Mouse (Mus musculus) olfactory bulb, adult 2 months (tissue): Measurements from ENCODE around the gene Dvl2. TPM values are rescaled to one million over a fixed set of nuclear protein-coding genes. Genes with fewer than 3 reads are reported as not detected.
"Not testable (repeated sequence)": the region's sequence is repeated elsewhere in the genome, so short reads cannot be mapped to it uniquely, and the experiment has no call there.

ENCODE experiments used
- H3K27ac ChIP-seq: fragments of 200-500 bp; 2 replicates; pipeline ENCODE4 v1.5.1; 2012; ENCODE audit warnings: low read depth, low read length; ENCODE audit not compliant: insufficient read depth
- H3K4me1 ChIP-seq: fragments of 200-500 bp; 2 replicates; pipeline ENCODE4 v1.6.1; 2012; ENCODE audit warnings: low read length; ENCODE audit not compliant: control insufficient read depth, insufficient read depth
- H3K4me3 ChIP-seq: fragments of 200-500 bp; 2 replicates; pipeline ENCODE4 v1.5.1; 2012; ENCODE audit warnings: mild to moderate bottlenecking, low read depth, low read length, moderate library complexity; ENCODE audit not compliant: insufficient read depth
- CTCF ChIP-seq: fragments of 200-500 bp; IDR thresholded peaks from 2 replicates; pipeline ENCODE4 v1.5.1; 2012; ENCODE audit warnings: low read depth, mild to moderate bottlenecking, low read length, moderate library complexity; ENCODE audit not compliant: insufficient read depth
- POLR2A ChIP-seq: fragments of 200-500 bp; IDR thresholded peaks from 2 replicates; pipeline ENCODE4 v1.6.1; 2012; ENCODE audit warnings: mild to moderate bottlenecking, low read depth, low read length, moderate library complexity; ENCODE audit not compliant: insufficient read depth
- WGBS: fragments of 180-500 bp; shearing (Covaris S2); methylation state at CpG from one replicate; pipeline ENCODE4 v1.1.7; 2018; 5-methylcytosine and 5-hydroxymethylcytosine counted together
- polyA plus RNA-seq: library from polyadenylated mRNA; stranded (reverse); fragments of >200 nt; gene quantifications from 2 replicates; pipeline ENCODE4 v1.2.4, GENCODE M21; 2012; ENCODE audit warnings: low replicate concordance; ENCODE audit not compliant: missing spikeins, insufficient read depth, insufficient read length

The Dvl2 gene
- not detected in 2 replicates for polyA plus RNA-seq

GRCm38 (mm10) chr11:70000396-70000898, at the start of gene Dvl2:
Gene Dvl2 (plus strand): TSS chr11:70000595.
- H3K4me1 ChIP-seq, result peaks cover 17% of the 10 kb centered on the region
- H3K27ac ChIP-seq, result peak within 1 kb of the TSS; percentile 81
- under 1% methylated on average over 48 of the region's 48 CpGs for WGBS
- peak within 1 kb of the TSS; percentile 85 for H3K4me3 ChIP-seq
- TF ChIP-seq POLR2A (peak; percentile 75), CTCF (no peak)

DNA sequence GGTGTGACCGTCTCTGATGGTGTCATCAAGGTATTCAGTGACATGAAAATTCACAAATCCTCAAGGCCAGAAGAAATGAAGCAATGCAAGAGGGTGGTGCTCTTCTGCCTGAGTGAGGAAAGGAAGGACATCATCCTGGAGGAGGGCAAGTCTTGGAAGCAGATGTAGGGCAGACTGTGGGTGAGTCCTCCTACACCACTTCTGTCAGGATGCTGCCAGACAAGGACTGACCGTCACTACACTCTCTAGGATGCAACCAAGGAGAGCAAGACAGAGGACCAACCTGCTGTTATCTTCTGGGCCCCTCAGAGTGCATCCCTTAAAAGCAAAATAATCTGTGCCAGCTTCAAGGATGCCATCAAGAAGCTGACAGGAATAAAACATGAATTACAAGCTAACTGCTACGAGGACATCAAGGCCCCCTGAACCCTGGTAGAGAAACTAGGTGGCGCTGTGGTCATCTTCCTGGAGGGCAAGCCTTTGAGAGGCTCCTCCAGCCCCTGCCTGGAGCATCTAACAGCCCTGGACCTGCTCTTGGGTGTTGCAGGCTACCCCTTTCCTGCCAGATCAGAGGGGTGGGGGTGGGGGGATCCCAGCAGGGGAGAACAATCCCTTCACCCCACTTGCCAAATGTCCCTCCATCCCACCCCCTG, 49.5 kb upstream of the Dvl2 start:
- Histone ChIP-seq H3K4me3 (no peak overlapping the region), H3K27ac (no peak overlapping the region), H3K4me1 (peaks cover 11% of the 10 kb centered on the region)
- WGBS, result 45% methylated on average over 4 of the region's 4 CpGs
- TF ChIP-seq CTCF (no peak), POLR2A (no peak)

GRCm38 (mm10) chr11:69952274-69952673, 48.1 kb upstream of the Dvl2 start:
- Histone ChIP-seq H3K4me3 (no peak overlapping the region), H3K27ac (no peak overlapping the region), H3K4me1 (peaks cover 11% of the 10 kb centered on the region)
- WGBS, result 36% methylated on average over 1 of the region's 1 CpGs
- TF ChIP-seq POLR2A (no peak), CTCF (no peak)

GRCm38 (mm10) chr11:69953267-69953915, 47.0 kb upstream of the Dvl2 start:
- 66% methylated on average over 11 of the region's 11 CpGs for WGBS
- no peak for TF ChIP-seq CTCF
- no peak for TF ChIP-seq POLR2A
- Histone ChIP-seq H3K4me3 (no peak overlapping the region), H3K27ac (no peak overlapping the region), H3K4me1 (peaks cover 4% of the 10 kb centered on the region)

DNA sequence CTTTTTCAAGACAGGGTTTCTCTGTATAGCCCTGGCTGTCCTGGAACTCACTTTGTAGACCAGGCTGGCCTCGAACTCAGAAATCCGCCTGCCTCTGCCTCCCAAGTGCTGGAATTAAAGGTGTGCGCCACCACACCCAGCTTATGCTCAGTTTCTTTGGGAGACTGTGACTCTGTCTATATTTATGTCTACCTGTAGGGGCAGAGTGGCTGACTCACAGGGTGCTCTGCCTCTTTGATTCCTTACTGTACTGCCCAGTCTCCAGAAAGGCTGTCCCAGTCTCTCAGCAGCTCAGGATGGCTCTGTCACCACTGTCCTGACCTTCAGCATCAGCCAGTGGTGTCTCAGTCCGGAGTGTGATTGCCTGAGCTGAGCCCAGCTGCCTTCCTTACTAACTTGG, 44.8 kb upstream of the Dvl2 start:
- H3K27ac ChIP-seq, H3K4me1 ChIP-seq, H3K4me3 ChIP-seq: not testable (repeated sequence)
- WGBS, result 82% methylated on average over 4 of the region's 4 CpGs

- Histone ChIP-seq H3K4me1 (no peaks in the 10 kb centered on the region), H3K4me3 (no peak overlapping the region), H3K27ac (no peak overlapping the region)
- no peak for TF ChIP-seq CTCF
- no peak for TF ChIP-seq POLR2A
- WGBS, result 76% methylated on average over 1 of the region's 1 CpGs
These were observed 44.2 kb upstream of the Dvl2 start for GRCm38 (mm10) chr11:69956218-69956617.

- TF ChIP-seq POLR2A, result no peak
- TF ChIP-seq CTCF, result no peak
- Histone ChIP-seq H3K4me3 (no peak overlapping the region), H3K27ac (no peak overlapping the region), H3K4me1 (peaks cover 4% of the 10 kb centered on the region; the same call in 1 of the 2 replicates)
- 19% methylated on average over 5 of the region's 5 CpGs for WGBS
These were observed 39.8 kb upstream of the Dvl2 start for GRCm38 (mm10) chr11:69960616-69961015.

DNA sequence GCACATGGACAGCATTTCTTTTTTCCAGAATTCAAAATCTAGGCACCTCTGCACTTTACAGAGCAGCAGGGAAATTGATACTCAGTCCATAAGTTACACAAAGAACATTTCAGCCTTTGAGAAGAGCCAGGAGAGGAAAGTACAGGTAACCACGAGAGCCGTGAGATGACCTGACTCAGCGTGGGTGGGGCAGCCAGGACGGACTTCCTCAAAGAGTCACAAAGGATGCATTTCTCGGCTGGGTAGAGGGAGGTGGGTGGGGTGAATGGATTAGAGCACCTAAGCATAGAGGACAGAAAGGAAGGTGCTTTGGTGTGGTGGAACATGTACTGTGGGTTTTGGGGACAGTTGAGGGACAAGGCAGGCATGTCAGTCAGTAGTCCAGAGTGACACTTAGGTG, 38.6 kb upstream of the Dvl2 start:
- Histone ChIP-seq H3K4me1 (peaks cover 12% of the 10 kb centered on the region; the same call in 1 of the 2 replicates), H3K27ac (no peak overlapping the region), H3K4me3 (no peak overlapping the region)
- TF ChIP-seq POLR2A (no peak), CTCF (no peak)
- 47% methylated on average over 5 of the region's 5 CpGs for WGBS

DNA sequence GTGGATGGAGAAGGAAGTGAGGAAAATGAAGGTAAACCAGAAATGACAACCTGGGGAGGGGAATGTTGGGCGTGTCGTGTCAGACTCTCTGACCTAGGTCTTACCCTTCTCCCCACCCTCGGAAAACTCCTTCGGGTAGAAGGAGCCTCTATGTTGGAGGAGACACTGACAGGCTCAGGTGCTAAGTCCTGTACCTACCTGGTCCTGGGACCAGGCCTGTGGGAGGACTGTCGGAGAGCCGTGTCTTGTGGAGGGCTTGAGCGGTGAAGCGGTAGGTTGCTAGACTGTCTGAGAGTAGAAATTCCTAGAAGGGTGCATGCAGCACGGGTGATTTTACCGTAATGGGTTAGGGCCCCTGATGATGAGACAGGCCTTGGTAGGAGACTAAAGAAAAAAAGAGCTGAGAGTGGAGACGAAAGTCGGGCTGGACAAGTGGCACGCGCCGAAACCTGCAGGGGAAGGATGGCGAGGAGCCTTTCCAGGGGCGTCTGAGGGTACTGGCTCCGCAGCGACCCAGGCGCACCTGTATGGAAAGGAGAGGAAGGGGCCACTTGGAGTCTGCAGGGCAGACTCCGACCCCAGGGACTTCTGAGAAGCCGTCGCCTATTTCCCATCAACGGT, 35.6 kb upstream of the Dvl2 start, which contains the start of gene Cldn7:
Gene Cldn7 (plus strand): TSS at position 130 of the 621 bp plus-strand sequence.
- Histone ChIP-seq H3K27ac (no peak within 1 kb of the TSS), H3K4me1 (peaks cover 14% of the 10 kb centered on the region; the same call in 1 of the 2 replicates), H3K4me3 (no peak within 1 kb of the TSS)
- TF ChIP-seq CTCF (no peak), POLR2A (no peak)
- WGBS, result 13% methylated on average over 24 of the region's 24 CpGs
